Mouse (Mus musculus) neural tube, embryonic 13.5 days (tissue): ENCODE results near the gene Ripor3. TPM values are rescaled to one million over a fixed set of nuclear protein-coding genes. Genes with fewer than 3 reads are reported as not detected.

Source experiments
- ATAC-seq: fragments of 200-750 bp; cut with Nextera tagmentation; 2 replicates; pipeline ENCODE4 v1.8.0; 2017; ENCODE audit warnings: low read depth, mild to moderate bottlenecking, moderate TSS enrichment, moderate library complexity
- H3K27ac ChIP-seq: fragments of 300-500 bp; sonication (generic); replicated peaks from 2 replicates; pipeline ENCODE4 v1.5.1; 2015; ENCODE audit warnings: moderate library complexity, mild to moderate bottlenecking, inconsistent platforms
- H3K27me3 ChIP-seq: fragments of 300-500 bp; sonication (generic); 2 replicates; pipeline ENCODE4 v1.6.1; 2015; ENCODE audit warnings: mild to moderate bottlenecking, inconsistent platforms
- H3K36me3 ChIP-seq: fragments of 300-500 bp; sonication (generic); 2 replicates; pipeline ENCODE4 v1.6.1; 2015; ENCODE audit warnings: mild to moderate bottlenecking, inconsistent platforms
- H3K4me1 ChIP-seq: fragments of 300-500 bp; sonication (generic); replicated peaks from 2 replicates; pipeline ENCODE4 v1.6.1; 2015; ENCODE audit warnings: inconsistent platforms
- H3K4me2 ChIP-seq: fragments of 300-500 bp; sonication (generic); 2 replicates; pipeline ENCODE4 v1.6.1; 2015; ENCODE audit warnings: inconsistent platforms, mild to moderate bottlenecking, moderate library complexity
- H3K4me3 ChIP-seq: fragments of 300-500 bp; sonication (generic); 2 replicates; pipeline ENCODE4 v1.5.1; 2015; ENCODE audit warnings: mild to moderate bottlenecking, inconsistent platforms
- H3K9ac ChIP-seq: fragments of 300-500 bp; sonication (generic); 2 replicates; pipeline ENCODE4 v1.6.1; 2015; ENCODE audit warnings: moderate library complexity, mild to moderate bottlenecking, inconsistent platforms
- H3K9me3 ChIP-seq: fragments of 300-500 bp; sonication (generic); 2 replicates; pipeline ENCODE4 v1.6.1; 2016; ENCODE audit warnings: inconsistent platforms
- WGBS: fragments of 180-500 bp; shearing (Covaris S2); methylation state at CpG from one replicate; pipeline ENCODE4 v1.1.7; 2015; 5-methylcytosine and 5-hydroxymethylcytosine counted together
- polyA plus RNA-seq: library from polyadenylated mRNA; unstranded; fragments of >200 nt; fragmentation: Nextera tagmentation; extraction: Ambion mirVana; gene quantifications from 2 replicates; pipeline ENCODE4 v1.2.1, GENCODE M21; 2015

Ripor3 gene
- polyA plus RNA-seq, 1 experiment from 2014 or later, result 0.61 TPM

GRCm38 (mm10) chr2:168025174-168025573 is 14.8 kb upstream of the Ripor3 start:
- WGBS, result 54% methylated on average over 12 of the region's 12 CpGs
- Histone ChIP-seq H3K4me2 (no peak overlapping the region), H3K9ac (no peak overlapping the region), H3K36me3 (no peaks in the 10 kb centered on the region), H3K4me3 (no peak overlapping the region), H3K9me3 (no peaks in the 10 kb centered on the region), H3K27me3 (no peaks in the 10 kb centered on the region), H3K4me1 (no peaks in the 10 kb centered on the region), H3K27ac (no peak overlapping the region)
- ATAC-seq, result no peak

GRCm38 (mm10) chr2:168023763-168024402 is 13.5 kb upstream of the Ripor3 start:
- H3K4me3 ChIP-seq, result no peak overlapping the region
- H3K36me3 ChIP-seq, result no peaks in the 10 kb centered on the region
- H3K9ac ChIP-seq, result no peak overlapping the region
- WGBS, result 74% methylated on average over 3 of the region's 3 CpGs
- no peak for ATAC-seq
- H3K4me2 ChIP-seq, result no peak overlapping the region
- H3K27ac ChIP-seq, result no peak overlapping the region
- H3K9me3 ChIP-seq, result no peaks in the 10 kb centered on the region
- H3K27me3 ChIP-seq, result no peaks in the 10 kb centered on the region
- no peaks in the 10 kb centered on the region; the same call in 1 of the 2 replicates for H3K4me1 ChIP-seq

- H3K4me1 ChIP-seq, result peaks cover 7% of the 10 kb centered on the region; the same call in 1 of the 2 replicates
- H3K9ac ChIP-seq, result no peak overlapping the region
- no peak overlapping the region for H3K4me3 ChIP-seq
- no peak overlapping the region for H3K4me2 ChIP-seq
- no peak for ATAC-seq
- H3K9me3 ChIP-seq, result no peaks in the 10 kb centered on the region
- 72% methylated on average over 9 of the region's 9 CpGs for WGBS
- H3K27ac ChIP-seq, result no peak overlapping the region
- H3K36me3 ChIP-seq, result no peaks in the 10 kb centered on the region
- no peaks in the 10 kb centered on the region for H3K27me3 ChIP-seq
Observed at GRCm38 (mm10) chr2:168019201-168019715, 8.8 kb upstream of the Ripor3 start.

GRCm38 (mm10) chr2:168016951-168017391 is 6.6 kb upstream of the Ripor3 start:
- no peak; the same call in 1 of the 2 replicates for ATAC-seq
- Histone ChIP-seq H3K36me3 (no peaks in the 10 kb centered on the region), H3K27me3 (no peaks in the 10 kb centered on the region), H3K9ac (no peak overlapping the region), H3K4me1 (peaks cover 7% of the 10 kb centered on the region; the same call in 1 of the 2 replicates), H3K27ac (no peak overlapping the region), H3K9me3 (no peaks in the 10 kb centered on the region), H3K4me3 (no peak overlapping the region), H3K4me2 (no peak overlapping the region)
- WGBS, result 19% methylated on average over 5 of the region's 5 CpGs

- 32% methylated on average over 11 of the region's 11 CpGs for WGBS
- Histone ChIP-seq H3K4me1 (peaks cover 16% of the 10 kb centered on the region), H3K9ac (no peak overlapping the region), H3K27ac (0 out of 2 replicates have a peak overlapping the region, but pooled peaks have one; percentile 46), H3K36me3 (no peaks in the 10 kb centered on the region), H3K4me3 (no peak overlapping the region), H3K27me3 (no peaks in the 10 kb centered on the region), H3K4me2 (no peak overlapping the region), H3K9me3 (no peaks in the 10 kb centered on the region)
- no peak for ATAC-seq
Observed at GRCm38 (mm10) chr2:168010893-168011292, 475 bp upstream of the Ripor3 start.

GRCm38 (mm10) chr2:168008132-168008531 is 2.3 kb downstream of the Ripor3 start:
- Histone ChIP-seq H3K4me1 (peaks cover 16% of the 10 kb centered on the region), H3K4me3 (no peak overlapping the region), H3K9ac (no peak overlapping the region), H3K36me3 (no peaks in the 10 kb centered on the region), H3K4me2 (no peak overlapping the region), H3K9me3 (no peaks in the 10 kb centered on the region), H3K27me3 (no peaks in the 10 kb centered on the region), H3K27ac (no peak overlapping the region)
- whole genome bisulfite sequencing, result 41% methylated on average over 3 of the region's 3 CpGs
- ATAC-seq, result no peak

GRCm38 (mm10) chr2:168006489-168006888 is 3.9 kb downstream of the Ripor3 start:
- Histone ChIP-seq H3K36me3 (no peaks in the 10 kb centered on the region), H3K27me3 (no peaks in the 10 kb centered on the region), H3K9me3 (no peaks in the 10 kb centered on the region), H3K4me1 (peaks cover 16% of the 10 kb centered on the region), H3K4me3 (no peak overlapping the region), H3K9ac (no peak overlapping the region), H3K27ac (no peak overlapping the region), H3K4me2 (no peak overlapping the region)
- no peak for ATAC-seq
- 88% methylated on average over 6 of the region's 6 CpGs for WGBS

- Histone ChIP-seq H3K9me3 (0 out of 2 replicates have a peak, but pooled peaks cover under 1% of the 10 kb centered on the region), H3K4me3 (no peak overlapping the region), H3K4me1 (peaks cover 8% of the 10 kb centered on the region), H3K4me2 (no peak overlapping the region), H3K9ac (no peak overlapping the region), H3K27me3 (no peaks in the 10 kb centered on the region), H3K27ac (no peak overlapping the region), H3K36me3 (no peaks in the 10 kb centered on the region)
- no peak for ATAC-seq
- 62% methylated on average over 3 of the region's 3 CpGs for WGBS
Observed at GRCm38 (mm10) chr2:168005616-168006015, 4.8 kb downstream of the Ripor3 start.

GRCm38 (mm10) chr2:168005005-168005404 is 5.4 kb downstream of the Ripor3 start:
- Histone ChIP-seq H3K4me2 (no peak overlapping the region), H3K4me3 (no peak overlapping the region), H3K9ac (no peak overlapping the region), H3K9me3 (0 out of 2 replicates have a peak, but pooled peaks cover 4% of the 10 kb centered on the region), H3K36me3 (no peaks in the 10 kb centered on the region), H3K4me1 (peaks cover 2% of the 10 kb centered on the region; the same call in 1 of the 2 replicates), H3K27ac (no peak overlapping the region), H3K27me3 (no peaks in the 10 kb centered on the region)
- no peak for ATAC-seq
- 74% methylated on average over 3 of the region's 3 CpGs for WGBS

- WGBS, result 63% methylated on average over 2 of the region's 2 CpGs
- Histone ChIP-seq H3K36me3 (no peaks in the 10 kb centered on the region), H3K9ac (no peak overlapping the region), H3K27ac (no peak overlapping the region), H3K9me3 (0 out of 2 replicates have a peak, but pooled peaks cover 4% of the 10 kb centered on the region), H3K4me1 (no peaks in the 10 kb centered on the region), H3K4me3 (no peak overlapping the region), H3K4me2 (no peak overlapping the region), H3K27me3 (no peaks in the 10 kb centered on the region)
- ATAC-seq, result no peak
Observed at GRCm38 (mm10) chr2:168004369-168004768, 6.0 kb downstream of the Ripor3 start.

- Histone ChIP-seq H3K4me3 (no peak overlapping the region), H3K9me3 (0 out of 2 replicates have a peak, but pooled peaks cover 4% of the 10 kb centered on the region), H3K27ac (no peak overlapping the region), H3K4me1 (no peaks in the 10 kb centered on the region), H3K9ac (no peak overlapping the region), H3K36me3 (no peaks in the 10 kb centered on the region), H3K4me2 (no peak overlapping the region), H3K27me3 (no peaks in the 10 kb centered on the region)
- WGBS, result 41% methylated on average over 11 of the region's 12 CpGs
- ATAC-seq, result peak; percentile 34; the same call in 1 of the 2 replicates
Observed at GRCm38 (mm10) chr2:168003431-168003830, 7.0 kb downstream of the Ripor3 start.

GRCm38 (mm10) chr2:168002884-168003283 is 7.5 kb downstream of the Ripor3 start:
- Histone ChIP-seq H3K4me3 (no peak overlapping the region), H3K27ac (no peak overlapping the region), H3K9ac (no peak overlapping the region), H3K36me3 (no peaks in the 10 kb centered on the region), H3K27me3 (no peaks in the 10 kb centered on the region), H3K9me3 (0 out of 2 replicates have a peak, but pooled peaks cover 4% of the 10 kb centered on the region), H3K4me1 (no peaks in the 10 kb centered on the region), H3K4me2 (no peak overlapping the region)
- 72% methylated on average over 1 of the region's 2 CpGs for WGBS
- peak; percentile 19; the same call in 1 of the 2 replicates for ATAC-seq
